Mouse (Mus musculus) heart, postnatal 0 days (tissue): ENCODE results near the gene Nucks1.

ENCODE experiments used
- CTCF ChIP-seq: IDR thresholded peaks from 2 replicates; pipeline ENCODE4 v1.5.1; 2016; ENCODE audit warnings: antibody characterized with exemption, control low read depth, low read depth
- EP300 ChIP-seq: IDR thresholded peaks from 2 replicates; pipeline ENCODE4 v1.6.1; 2016; ENCODE audit warnings: antibody characterized with exemption, low read depth

DNA sequence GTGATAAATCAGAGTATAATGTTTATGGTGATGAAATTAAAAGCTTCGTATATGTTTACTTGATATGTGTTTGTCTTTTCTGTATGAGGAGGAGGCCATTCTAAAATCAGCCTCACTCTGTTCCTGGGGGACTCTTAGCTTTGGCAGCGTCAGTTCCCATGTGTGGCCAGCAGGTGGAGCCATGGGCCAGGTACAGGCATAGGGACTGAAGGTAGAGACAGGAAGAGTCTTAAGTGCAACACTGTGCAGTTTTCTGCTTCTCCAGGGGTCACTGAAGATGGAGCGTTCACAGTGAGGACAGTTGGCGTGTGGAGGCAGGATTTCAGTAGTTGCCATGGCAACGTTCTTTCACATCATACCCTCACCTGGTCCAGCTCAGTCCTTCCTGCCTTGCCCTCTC lies 72.6 kb downstream of the Nucks1 start:
- TF ChIP-seq CTCF (peak; percentile 96), EP300 (no peak)
